Mouse (Mus musculus) midbrain, embryonic 11.5 days (tissue): Measurements from ENCODE around the gene Klf6. TPM values are rescaled to one million over a fixed set of nuclear protein-coding genes. Genes with fewer than 3 reads are reported as not detected.

Source experiments
- ATAC-seq: fragments of 200-750 bp; cut with Nextera tagmentation; 2 replicates; pipeline ENCODE4 v1.8.0; 2017; ENCODE audit warnings: moderate TSS enrichment, moderate library complexity; ENCODE audit not compliant: low FRiP score
- DNase-seq: peaks from one replicate; pipeline ENCODE4 v3.0.0; 2015; ENCODE audit warnings: low spot score; ENCODE audit errors: missing footprints
- H3K27ac ChIP-seq: fragments of 300-500 bp; sonication (generic); 2 replicates; pipeline ENCODE4 v1.5.1; 2014; ENCODE audit warnings: low read depth, low read length
- H3K27me3 ChIP-seq: fragments of 300-500 bp; sonication (generic); 2 replicates; pipeline ENCODE4 v1.6.1; 2014; ENCODE audit warnings: mild to moderate bottlenecking, low read length, moderate library complexity, mixed read lengths; ENCODE audit not compliant: control insufficient read depth, insufficient read depth
- H3K36me3 ChIP-seq: fragments of 300-500 bp; sonication (generic); 2 replicates; pipeline ENCODE4 v1.6.1; 2014; ENCODE audit warnings: mild to moderate bottlenecking, low read length, moderate library complexity, mixed read lengths; ENCODE audit not compliant: control insufficient read depth, insufficient read depth
- H3K4me1 ChIP-seq: fragments of 300-500 bp; sonication (generic); 2 replicates; pipeline ENCODE4 v1.6.1; 2014; ENCODE audit warnings: low read length; ENCODE audit not compliant: control insufficient read depth, insufficient read depth
- H3K4me2 ChIP-seq: fragments of 300-500 bp; sonication (generic); 2 replicates; pipeline ENCODE4 v1.6.1; 2014; ENCODE audit warnings: mild to moderate bottlenecking, moderate library complexity
- H3K4me3 ChIP-seq: fragments of 300-500 bp; sonication (generic); 2 replicates; pipeline ENCODE4 v1.5.1; 2014; ENCODE audit warnings: low read depth, low read length
- H3K9ac ChIP-seq: fragments of 300-500 bp; sonication (generic); 2 replicates; pipeline ENCODE4 v1.6.1; 2014; ENCODE audit warnings: low read length
- H3K9me3 ChIP-seq: fragments of 300-500 bp; sonication (generic); 2 replicates; pipeline ENCODE4 v1.6.1; 2016; ENCODE audit warnings: low read length; ENCODE audit not compliant: control insufficient read depth
- WGBS: fragments of 180-500 bp; shearing (Covaris S2); extraction: QIAGEN DNeasy Blood & Tissue Kit; methylation state at CpG from one replicate; pipeline ENCODE4 v1.1.7; 2014; 5-methylcytosine and 5-hydroxymethylcytosine counted together
- polyA plus RNA-seq: library from polyadenylated mRNA; unstranded; fragments of >200 nt; fragmentation: Nextera tagmentation; extraction: Ambion mirVana; gene quantifications from 2 replicates; pipeline ENCODE4 v1.2.1, GENCODE M21; 2014

Klf6 gene
- 54.6 and 59.5 TPM in 2 replicates for polyA plus RNA-seq

GRCm38 (mm10) chr13:5861157-5862002 lies at the start of gene Klf6:
Gene Klf6 (plus strand): TSS chr13:5861482.
- peaks cover 8% of the 10 kb centered on the region for H3K36me3 ChIP-seq
- H3K9ac ChIP-seq = peak within 1 kb of the TSS; percentile 96
- WGBS = under 1% methylated on average over 54 of the region's 60 CpGs
- ATAC-seq = peak; percentile 99
- peaks cover 2% of the 10 kb centered on the region; the same call in 1 of the 2 replicates for H3K4me1 ChIP-seq
- H3K9me3 ChIP-seq = no peaks in the 10 kb centered on the region
- DNase-seq = no peak
- H3K27ac ChIP-seq = peak within 1 kb of the TSS; percentile 96
- H3K4me2 ChIP-seq = peak within 1 kb of the TSS; percentile 53
- H3K4me3 ChIP-seq = peak within 1 kb of the TSS; percentile 70
- H3K27me3 ChIP-seq = no peaks in the 10 kb centered on the region

- Histone ChIP-seq H3K4me1 (no peaks in the 10 kb centered on the region), H3K27me3 (no peaks in the 10 kb centered on the region), H3K4me3 (no peak overlapping the region), H3K4me2 (no peak overlapping the region), H3K9ac (no peak overlapping the region), H3K36me3 (no peaks in the 10 kb centered on the region), H3K9me3 (no peaks in the 10 kb centered on the region), H3K27ac (no peak overlapping the region)
- 93% methylated on average over 9 of the region's 9 CpGs for WGBS
- ATAC-seq = no peak
- no peak for DNase-seq
Measured at GRCm38 (mm10) chr13:5813433-5813832, 47.8 kb upstream of the Klf6 start.

GRCm38 (mm10) chr13:5817250-5817649 lies 44.0 kb upstream of the Klf6 start:
- no peak overlapping the region for H3K27ac ChIP-seq
- no peak overlapping the region for H3K4me3 ChIP-seq
- no peak overlapping the region for H3K9ac ChIP-seq
- H3K36me3 ChIP-seq = no peaks in the 10 kb centered on the region
- H3K4me2 ChIP-seq = no peak overlapping the region
- ATAC-seq (no peak), DNase-seq (no peak)
- WGBS = 81% methylated on average over 3 of the region's 3 CpGs
- no peaks in the 10 kb centered on the region for H3K27me3 ChIP-seq
- H3K9me3 ChIP-seq = no peaks in the 10 kb centered on the region
- H3K4me1 ChIP-seq = no peaks in the 10 kb centered on the region

DNA sequence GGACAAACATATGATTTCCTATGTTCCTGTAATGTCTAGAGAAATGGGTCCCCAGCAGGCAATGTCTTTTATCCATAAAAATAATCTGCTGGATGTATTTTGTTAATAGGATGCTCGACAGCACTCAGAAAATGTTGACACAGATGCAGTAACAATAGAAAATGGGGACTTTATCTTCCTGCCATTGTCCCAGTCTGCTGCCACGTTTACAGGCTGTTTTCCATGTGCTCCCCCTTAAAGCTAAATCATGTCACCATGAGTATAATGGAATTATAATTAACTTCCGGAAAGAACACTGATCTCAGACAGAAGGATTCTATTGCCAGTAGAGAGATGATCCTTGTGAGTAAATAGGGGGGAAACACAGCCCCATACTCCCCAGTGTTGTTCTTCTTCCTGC lies 42.1 kb upstream of the Klf6 start:
- no peaks in the 10 kb centered on the region for H3K4me1 ChIP-seq
- H3K4me3 ChIP-seq = no peak overlapping the region
- H3K27me3 ChIP-seq = no peaks in the 10 kb centered on the region
- DNase-seq (peak; percentile 10), ATAC-seq (no peak)
- H3K27ac ChIP-seq = no peak overlapping the region
- 62% methylated on average over 3 of the region's 3 CpGs for WGBS
- H3K9ac ChIP-seq = no peak overlapping the region
- H3K9me3 ChIP-seq = no peaks in the 10 kb centered on the region
- no peak overlapping the region for H3K4me2 ChIP-seq
- H3K36me3 ChIP-seq = no peaks in the 10 kb centered on the region

GRCm38 (mm10) chr13:5822586-5822985 lies 38.7 kb upstream of the Klf6 start:
- H3K27ac ChIP-seq = no peak overlapping the region
- no peak overlapping the region for H3K4me3 ChIP-seq
- H3K4me2 ChIP-seq = no peak overlapping the region
- no peaks in the 10 kb centered on the region for H3K36me3 ChIP-seq
- ATAC-seq (no peak), DNase-seq (peak; percentile 65)
- no peak overlapping the region for H3K9ac ChIP-seq
- no peaks in the 10 kb centered on the region for H3K4me1 ChIP-seq
- 76% methylated on average over 11 of the region's 11 CpGs for WGBS
- no peaks in the 10 kb centered on the region for H3K27me3 ChIP-seq
- H3K9me3 ChIP-seq = no peaks in the 10 kb centered on the region

GRCm38 (mm10) chr13:5823150-5823549 lies 38.1 kb upstream of the Klf6 start:
- Histone ChIP-seq H3K4me1 (no peaks in the 10 kb centered on the region), H3K4me3 (no peak overlapping the region), H3K9ac (no peak overlapping the region), H3K4me2 (no peak overlapping the region), H3K9me3 (no peaks in the 10 kb centered on the region), H3K27me3 (no peaks in the 10 kb centered on the region), H3K36me3 (no peaks in the 10 kb centered on the region), H3K27ac (no peak overlapping the region)
- ATAC-seq (no peak), DNase-seq (peak; percentile 21)
- 83% methylated on average over 7 of the region's 7 CpGs for WGBS

- WGBS = 70% methylated on average over 8 of the region's 8 CpGs
Measured at GRCm38 (mm10) chr13:5824189-5824815, 37.0 kb upstream of the Klf6 start.

DNA sequence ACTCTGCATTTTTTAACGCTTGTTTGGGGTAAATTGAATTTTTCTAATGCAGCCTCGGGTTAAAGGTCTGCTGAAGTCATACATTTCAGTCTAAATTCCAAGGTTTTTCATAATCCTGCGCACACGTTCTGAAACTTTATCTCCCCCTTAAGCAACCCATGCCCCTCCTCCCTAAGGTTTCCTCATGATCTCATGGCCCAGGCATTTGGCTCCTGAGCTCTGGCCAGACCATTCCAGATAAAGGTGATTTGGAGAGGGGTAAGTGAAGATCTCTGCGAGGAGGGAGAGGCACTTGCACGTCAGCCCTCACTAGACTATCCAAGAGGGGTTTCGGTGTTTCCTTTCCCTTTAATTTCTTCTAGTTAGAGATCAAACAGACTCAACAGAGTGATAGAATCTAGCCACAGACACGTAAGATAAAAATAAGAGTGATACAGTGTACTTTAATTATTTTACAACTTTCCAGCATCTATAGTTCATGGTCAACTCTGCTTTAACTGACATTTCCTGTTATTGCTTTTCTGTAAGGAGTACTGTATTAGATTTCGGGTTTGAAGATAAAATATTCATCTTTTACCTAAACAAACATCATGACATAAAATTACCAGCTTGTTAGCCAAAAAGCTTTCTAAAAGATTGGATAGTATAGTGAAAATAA lies 35.0 kb upstream of the Klf6 start:
- no peaks in the 10 kb centered on the region for H3K27me3 ChIP-seq
- DNase-seq (peak; percentile 73), ATAC-seq (no peak)
- no peak overlapping the region for H3K4me3 ChIP-seq
- H3K9me3 ChIP-seq = no peaks in the 10 kb centered on the region
- H3K4me1 ChIP-seq = no peaks in the 10 kb centered on the region
- H3K9ac ChIP-seq = no peak overlapping the region
- no peak overlapping the region for H3K27ac ChIP-seq
- H3K4me2 ChIP-seq = no peak overlapping the region
- WGBS = 73% methylated on average over 9 of the region's 9 CpGs
- no peaks in the 10 kb centered on the region for H3K36me3 ChIP-seq

More at GRCm38 (mm10) chr13:5824189-5824815, 37.0 kb upstream of the Klf6 start:
- Histone ChIP-seq H3K9me3 (no peaks in the 10 kb centered on the region), H3K27ac (no peak overlapping the region), H3K36me3 (no peaks in the 10 kb centered on the region), H3K27me3 (no peaks in the 10 kb centered on the region), H3K4me1 (no peaks in the 10 kb centered on the region), H3K9ac (no peak overlapping the region), H3K4me2 (no peak overlapping the region), H3K4me3 (no peak overlapping the region)
- DNase-seq (peak; percentile 17), ATAC-seq (no peak)

- no peaks in the 10 kb centered on the region for H3K9me3 ChIP-seq
- no peak overlapping the region for H3K4me3 ChIP-seq
- 3% methylated on average over 7 of the region's 7 CpGs for WGBS
- DNase-seq (no peak), ATAC-seq (no peak)
- H3K27ac ChIP-seq = no peak overlapping the region
- H3K27me3 ChIP-seq = peaks cover 2% of the 10 kb centered on the region; the same call in 1 of the 2 replicates
- H3K9ac ChIP-seq = no peak overlapping the region
- H3K36me3 ChIP-seq = no peaks in the 10 kb centered on the region
- H3K4me1 ChIP-seq = 0 out of 2 replicates have a peak, but pooled peaks cover 4% of the 10 kb centered on the region
- no peak overlapping the region for H3K4me2 ChIP-seq
Measured at GRCm38 (mm10) chr13:5831976-5832375, 29.3 kb upstream of the Klf6 start.
